Mouse (Mus musculus) right cerebral cortex, postnatal 4 days (tissue): Measurements from ENCODE around the gene Tbcd.

Experiments
- DNase-seq: peaks from one replicate; pipeline ENCODE4 v3.0.0-alpha.2; 2022

The Tbcd gene

GRCm38 (mm10) chr11:121479476-121480203 is 27.9 kb downstream of the Tbcd start:
- no peak for DNase-seq

DNA sequence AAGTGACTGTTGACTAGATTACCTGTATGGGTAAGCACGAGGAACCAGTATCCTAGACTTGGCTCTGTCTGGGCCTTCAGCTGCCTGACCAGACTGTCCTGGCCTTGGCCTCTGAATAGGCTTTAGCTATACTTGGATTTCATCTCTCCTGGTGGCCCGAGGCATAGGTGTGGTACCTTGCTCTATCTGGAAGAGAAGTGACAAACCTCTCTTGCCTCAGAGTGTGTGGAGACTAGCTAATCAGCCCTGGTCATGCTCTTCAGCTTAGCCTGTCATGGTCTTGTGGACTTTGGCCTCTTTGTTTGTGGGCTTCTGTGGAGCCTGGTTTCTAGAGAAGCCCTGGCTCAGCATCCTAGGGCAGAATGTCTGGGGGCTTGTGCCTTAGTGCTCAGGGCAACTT is 29.4 kb downstream of the Tbcd start:
- DNase-seq, result no peak

GRCm38 (mm10) chr11:121485882-121486281 is 34.1 kb downstream of the Tbcd start:
- DNase-seq, result no peak

DNA sequence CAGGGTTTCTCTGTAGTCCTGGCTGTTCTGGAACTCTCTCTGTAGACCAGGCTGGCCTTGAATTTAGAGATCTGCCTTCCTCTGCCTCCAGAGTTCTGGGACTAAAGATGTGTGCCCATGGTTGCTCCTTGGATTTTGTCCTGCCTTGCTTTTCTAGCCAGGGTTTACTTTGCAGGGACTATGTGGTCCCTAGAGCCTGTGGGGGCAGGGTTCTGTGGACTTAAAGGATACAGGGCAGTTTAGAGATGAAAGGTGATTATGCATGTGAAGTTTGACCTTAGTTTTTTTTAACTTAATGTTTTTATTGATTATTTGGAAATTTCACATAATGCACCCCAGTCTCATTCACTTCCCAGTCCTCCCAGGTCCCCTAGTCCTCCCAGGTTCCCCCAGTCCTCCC is 38.9 kb downstream of the Tbcd start:
- DNase-seq, result no peak

- no peak for DNase-seq
These were observed 48.8 kb downstream of the Tbcd start for GRCm38 (mm10) chr11:121500595-121500994.

DNA sequence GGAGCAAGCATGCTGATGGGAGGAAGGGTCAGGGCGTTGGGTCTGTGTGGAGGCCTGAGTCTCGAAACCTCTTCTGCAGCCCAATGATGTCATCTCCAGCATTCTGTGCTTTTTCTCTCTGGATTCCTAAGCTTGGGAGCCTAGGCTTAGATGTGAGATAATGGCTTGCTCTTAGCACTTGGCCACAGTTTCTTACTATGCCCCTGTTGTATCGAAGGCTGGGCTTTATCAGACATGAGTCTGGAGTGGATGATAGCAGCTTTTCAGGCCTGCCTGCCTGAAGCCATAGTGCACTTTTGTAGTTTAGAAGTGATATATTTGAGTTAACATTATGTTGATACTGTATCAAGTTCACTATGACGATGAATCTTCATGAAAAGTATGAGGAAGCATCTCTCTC is 49.8 kb downstream of the Tbcd start:
- no peak for DNase-seq

DNA sequence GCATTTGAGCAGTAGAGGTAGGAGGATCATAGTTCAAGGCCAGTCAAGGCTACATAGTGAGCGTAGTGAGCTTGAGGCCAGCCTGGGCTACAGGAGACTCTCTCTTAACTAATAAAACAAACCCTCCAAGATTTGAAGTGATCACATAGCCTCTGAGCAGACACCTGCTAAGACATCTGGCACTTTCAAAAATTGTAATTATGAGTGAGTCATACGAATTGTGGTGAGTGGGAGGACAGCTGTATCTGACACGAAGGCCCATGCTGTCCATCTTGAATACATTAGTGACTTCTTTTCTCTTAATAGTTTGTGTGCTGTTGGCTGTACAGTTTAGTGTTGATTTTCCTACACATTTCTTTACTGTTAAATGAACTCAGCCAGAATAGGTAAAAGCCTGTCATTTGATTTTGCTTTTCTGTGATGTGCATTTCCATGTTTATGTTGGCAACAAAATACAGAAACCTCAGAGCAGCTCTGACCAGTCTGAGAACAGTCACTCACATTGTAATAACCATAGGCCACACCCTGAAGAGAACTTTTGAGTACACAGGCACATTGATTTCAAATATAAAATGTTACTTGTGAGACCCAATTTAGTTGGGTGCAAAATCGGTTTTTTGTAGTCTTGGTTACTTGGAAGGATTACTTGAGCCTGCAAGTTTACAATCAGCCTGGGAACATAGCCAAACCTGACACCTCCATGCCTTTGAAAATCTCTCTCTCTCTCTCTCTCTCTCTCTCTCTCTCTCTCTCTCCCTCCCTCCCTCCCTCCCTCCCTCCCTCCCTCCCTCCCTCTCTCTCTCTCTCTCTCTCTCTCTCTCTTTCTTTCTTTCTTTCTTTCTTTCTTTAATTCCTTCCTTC is 50.5 kb downstream of the Tbcd start:
- DNase-seq, result no peak

DNA sequence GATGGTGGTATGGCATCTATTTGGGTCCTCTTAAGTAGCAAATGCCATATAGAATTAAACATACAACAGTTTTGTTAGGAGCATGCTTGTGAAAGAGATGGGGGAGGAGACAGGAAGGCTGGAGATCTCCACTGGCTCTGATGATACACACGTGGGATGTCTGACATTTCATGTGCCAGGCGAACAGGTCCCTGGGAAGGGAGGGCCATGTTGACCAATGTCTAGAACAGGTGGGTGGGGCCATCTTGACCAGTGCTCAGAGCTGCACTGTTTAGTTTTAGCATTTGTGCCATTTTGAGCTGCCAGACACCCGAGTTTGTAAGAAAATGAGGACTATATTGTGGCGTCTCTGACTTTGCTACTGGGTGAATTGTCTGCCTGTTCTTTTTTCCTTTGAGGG is 56.7 kb downstream of the Tbcd start:
- DNase-seq, result no peak

DNA sequence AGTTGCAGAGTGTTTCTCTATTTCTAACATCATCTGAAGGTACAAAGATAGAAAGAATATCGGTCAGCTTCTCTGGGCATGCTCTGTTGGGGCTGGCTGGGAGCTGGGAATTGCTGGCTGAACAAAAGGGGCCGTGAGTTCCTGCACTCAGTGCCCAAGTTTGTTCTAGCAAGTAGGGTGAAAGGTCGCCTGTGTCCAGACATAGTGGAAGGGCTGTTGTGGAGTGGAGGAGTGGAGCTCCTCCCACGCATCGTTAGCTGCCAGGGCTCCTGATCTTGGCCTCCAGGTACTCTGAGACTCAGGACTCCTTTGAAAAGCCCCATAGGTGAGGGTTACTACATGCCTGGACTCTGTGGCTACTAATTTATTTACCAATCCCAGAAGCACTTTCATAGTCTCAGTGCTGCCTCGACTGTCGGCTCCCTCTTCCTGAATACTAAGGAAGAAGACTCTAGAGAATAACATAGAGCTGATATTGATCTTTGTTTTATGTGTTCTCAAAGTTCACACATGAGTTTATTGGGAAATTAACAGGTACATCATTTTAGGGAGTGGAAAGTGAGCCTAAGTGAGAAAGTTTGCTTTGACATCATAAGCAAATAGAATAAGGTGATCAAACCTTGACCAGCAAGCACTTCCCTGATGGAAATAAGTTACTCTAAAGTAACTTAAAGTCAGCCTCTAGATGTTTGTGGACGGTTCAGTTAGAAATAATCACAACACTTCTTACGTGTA is 58.9 kb downstream of the Tbcd start:
- no peak for DNase-seq

DNA sequence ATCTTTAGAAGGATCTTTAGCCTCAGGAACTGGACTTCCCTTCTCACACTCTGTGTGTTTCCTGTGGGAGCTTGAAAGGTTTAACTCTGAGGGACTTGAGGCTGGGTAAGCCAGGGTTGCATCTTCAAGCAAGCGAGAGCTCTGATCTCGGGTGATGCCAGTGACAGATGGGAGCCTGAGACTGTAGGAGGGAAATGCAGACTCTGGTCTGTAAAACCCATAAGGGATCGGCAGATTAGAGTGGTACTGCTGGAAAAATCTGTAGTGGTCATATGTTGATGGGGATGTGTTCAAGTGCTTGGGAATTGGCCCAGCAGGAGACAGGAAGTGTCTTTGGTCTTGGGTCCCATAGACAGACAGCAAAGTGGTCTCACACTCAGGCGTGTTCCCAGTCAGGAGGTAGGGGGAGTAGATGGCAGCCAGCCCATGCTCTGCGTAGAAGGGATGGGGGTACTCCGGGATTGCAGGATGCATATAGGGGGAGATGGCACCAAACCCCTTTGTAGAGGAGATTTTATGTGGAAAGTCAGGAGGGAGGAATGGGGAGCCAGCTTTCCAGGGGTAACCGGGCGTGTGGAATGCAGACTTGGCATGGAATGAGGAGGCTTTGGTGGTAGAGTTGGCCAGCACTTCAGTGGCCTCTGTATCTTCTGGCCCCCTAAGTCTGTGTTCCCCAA is 61.3 kb downstream of the Tbcd start:
- peak; percentile 25 for DNase-seq

- DNase-seq, result no peak
These were observed 64.2 kb downstream of the Tbcd start for GRCm38 (mm10) chr11:121515996-121516395.

DNA sequence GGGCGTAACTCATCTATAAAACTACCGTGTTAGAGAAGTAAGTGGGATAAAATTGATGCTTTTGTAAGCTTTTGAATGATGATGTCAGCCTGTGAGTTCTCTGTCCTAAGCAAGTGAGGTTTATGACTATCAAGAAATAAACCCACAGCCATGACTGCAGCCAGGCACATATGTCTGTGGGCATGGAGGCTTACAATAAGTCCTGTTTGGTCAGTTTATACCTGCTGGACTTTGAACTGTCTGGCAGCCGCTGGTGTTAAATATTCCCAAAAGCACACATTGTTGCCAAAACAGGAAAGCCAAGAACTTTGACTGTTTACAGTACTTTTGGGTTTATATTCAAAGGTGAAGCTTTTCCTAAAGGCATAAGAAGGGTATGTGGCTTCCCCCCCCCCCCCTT is 65.2 kb downstream of the Tbcd start:
- DNase-seq, result no peak

DNA sequence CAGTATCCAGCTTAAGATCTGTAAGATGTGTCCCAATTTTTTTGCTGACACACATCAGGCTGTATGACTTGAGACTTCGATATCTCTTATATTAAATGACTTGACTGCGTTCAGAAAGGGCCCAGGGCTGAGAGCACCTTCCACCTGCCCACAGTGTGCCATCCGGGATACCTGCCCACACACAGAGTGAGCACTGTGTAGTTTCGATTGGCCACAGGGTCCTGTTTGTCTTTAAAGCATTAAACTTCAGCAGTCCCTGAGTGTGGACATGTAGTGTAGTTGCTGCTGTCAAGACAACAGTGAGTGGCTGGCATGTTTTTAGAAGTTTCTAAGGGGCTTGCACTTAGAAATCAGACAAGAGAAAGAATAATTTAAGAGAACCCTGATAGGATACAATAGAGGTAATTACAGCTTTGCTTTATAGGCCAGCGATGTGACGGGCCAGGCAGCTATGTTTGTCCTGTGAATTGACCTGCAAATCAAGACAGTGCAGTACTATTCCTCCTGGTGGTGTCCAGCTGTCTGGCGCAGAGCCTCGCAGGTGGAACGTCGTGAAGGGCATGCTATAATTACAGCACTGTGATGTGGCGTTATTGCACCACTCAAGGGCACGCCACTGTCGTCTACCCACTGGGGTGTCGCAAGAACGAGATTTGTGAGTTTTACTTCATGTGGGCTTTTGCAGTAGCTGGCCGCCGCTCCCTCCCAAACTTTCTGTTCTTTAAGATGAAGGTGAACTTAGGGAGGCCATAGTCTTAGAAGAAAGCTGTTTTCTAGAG is 66.1 kb downstream of the Tbcd start:
- no peak for DNase-seq

- DNase-seq, result no peak
These were observed 67.4 kb downstream of the Tbcd start, which contains the start of gene Zfp750 for GRCm38 (mm10) chr11:121519131-121519530. Gene Zfp750, minus strand, starts transcription at chr11:121519333.

DNA sequence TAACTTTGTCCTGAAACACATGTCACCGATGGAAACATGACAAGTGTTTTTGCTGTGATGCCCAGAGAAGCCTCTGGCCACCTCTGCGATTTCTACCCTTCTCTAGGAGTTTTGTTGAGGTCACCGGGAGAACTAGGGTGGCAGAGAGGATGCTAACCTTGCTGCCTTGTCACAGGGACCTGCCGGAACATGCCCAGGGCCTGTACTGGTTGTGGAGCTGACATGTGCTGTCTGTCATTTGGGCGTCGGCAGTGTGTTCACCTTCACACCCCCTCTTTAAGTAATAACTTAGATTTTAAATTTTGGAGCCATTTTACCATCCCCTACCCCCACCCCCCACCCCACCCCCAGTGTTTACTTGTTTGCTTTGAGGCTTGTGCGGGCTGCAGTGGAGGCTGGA is 68.0 kb downstream of the Tbcd start:
- no peak for DNase-seq

GRCm38 (mm10) chr11:121520761-121521160 is 69.0 kb downstream of the Tbcd start:
- no peak for DNase-seq

- DNase-seq, result no peak
These were observed 70.5 kb downstream of the Tbcd start for GRCm38 (mm10) chr11:121522156-121522762.

- DNase-seq, result no peak
These were observed 72.4 kb downstream of the Tbcd start for GRCm38 (mm10) chr11:121524191-121524590.

- DNase-seq, result no peak
These were observed 78.0 kb downstream of the Tbcd start for GRCm38 (mm10) chr11:121529747-121530146.

DNA sequence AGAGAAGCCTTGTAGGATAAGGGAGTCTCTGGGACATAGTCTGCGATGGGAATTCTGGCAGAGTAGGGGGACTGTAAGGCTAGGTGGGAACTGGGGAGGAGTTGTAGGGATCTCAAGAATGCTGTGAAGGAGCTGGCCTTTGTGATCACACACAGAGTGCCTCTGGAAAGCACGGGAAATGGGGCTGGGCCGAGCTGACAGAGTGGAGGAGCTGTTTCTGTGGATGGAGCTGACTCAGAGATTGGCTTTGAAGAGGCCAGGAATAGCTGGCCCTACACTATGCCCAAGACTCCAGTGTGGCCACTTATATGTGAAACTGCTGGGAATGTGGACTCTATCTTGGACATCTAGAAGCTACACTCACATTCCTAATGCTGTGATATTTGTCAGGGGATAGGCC is 84.8 kb downstream of the Tbcd start:
- DNase-seq, result no peak

GRCm38 (mm10) chr11:121542471-121542870 is 90.7 kb downstream of the Tbcd start:
- no peak for DNase-seq
